Mouse (Mus musculus) heart, embryonic 11.5 days (tissue): ENCODE measurements around the gene Fyn. TPM values are rescaled to one million over a fixed set of nuclear protein-coding genes. Genes with fewer than 3 reads are reported as not detected.

ENCODE experiments used
- ATAC-seq: fragments of 200-750 bp; cut with Nextera tagmentation; replicated peaks from 2 replicates; pipeline ENCODE4 v1.8.0; 2017; ENCODE audit warnings: moderate library complexity; ENCODE audit not compliant: insufficient number of reproducible peaks, low FRiP score, low TSS enrichment
- H3K27ac ChIP-seq: fragments of 300-500 bp; sonication (generic); 2 replicates; pipeline ENCODE4 v1.5.1; 2014; ENCODE audit warnings: mild to moderate bottlenecking, low read depth, low read length
- H3K27me3 ChIP-seq: fragments of 300-500 bp; sonication (generic); 2 replicates; pipeline ENCODE4 v1.6.1; 2014; ENCODE audit warnings: mild to moderate bottlenecking, low read length, mixed read lengths; ENCODE audit not compliant: control insufficient read depth, insufficient read depth
- H3K36me3 ChIP-seq: fragments of 300-500 bp; sonication (generic); 2 replicates; pipeline ENCODE4 v1.6.1; 2014; ENCODE audit warnings: mild to moderate bottlenecking, low read length, moderate library complexity, mixed read lengths; ENCODE audit not compliant: control insufficient read depth, insufficient read depth
- H3K4me1 ChIP-seq: fragments of 300-500 bp; sonication (generic); 2 replicates; pipeline ENCODE4 v1.6.1; 2014; ENCODE audit warnings: low read length; ENCODE audit not compliant: control insufficient read depth, insufficient read depth
- H3K4me2 ChIP-seq: fragments of 300-500 bp; sonication (generic); 2 replicates; pipeline ENCODE4 v1.6.1; 2014; ENCODE audit warnings: mild to moderate bottlenecking, moderate library complexity
- H3K4me3 ChIP-seq: fragments of 300-500 bp; sonication (generic); 2 replicates; pipeline ENCODE4 v1.5.1; 2014; ENCODE audit warnings: low read depth, low read length
- H3K9ac ChIP-seq: fragments of 300-500 bp; sonication (generic); 2 replicates; pipeline ENCODE4 v1.6.1; 2014; ENCODE audit warnings: mild to moderate bottlenecking, low read depth, low read length, moderate library complexity
- H3K9me3 ChIP-seq: fragments of 300-500 bp; sonication (generic); replicated peaks from 2 replicates; pipeline ENCODE4 v1.6.1; 2016; ENCODE audit warnings: low read length; ENCODE audit not compliant: control insufficient read depth
- WGBS: fragments of 180-500 bp; shearing (Covaris S2); extraction: QIAGEN DNeasy Blood & Tissue Kit; methylation state at CpG from one replicate; pipeline ENCODE4 v1.1.7; 2014; ENCODE audit not compliant: insufficient replicate concordance; 5-methylcytosine and 5-hydroxymethylcytosine counted together
- polyA plus RNA-seq: library from polyadenylated mRNA; unstranded; fragments of >200 nt; fragmentation: Nextera tagmentation; extraction: Ambion mirVana; gene quantifications from 2 replicates; pipeline ENCODE4 v1.2.1, GENCODE M21; 2014

The Fyn gene
- polyA plus RNA-seq, 1 experiment from 2014 or later: 17.2 TPM

- no peaks in the 10 kb centered on the region for H3K9me3 ChIP-seq
- no peaks in the 10 kb centered on the region for H3K36me3 ChIP-seq
- H3K27me3 ChIP-seq: no peaks in the 10 kb centered on the region
- peaks cover 23% of the 10 kb centered on the region for H3K4me1 ChIP-seq
- no peak overlapping the region for H3K9ac ChIP-seq
- ATAC-seq: no peak
- no peak overlapping the region for H3K27ac ChIP-seq
- H3K4me3 ChIP-seq: no peak overlapping the region
- H3K4me2 ChIP-seq: no peak overlapping the region
- WGBS: 73% methylated on average over 2 of the region's 2 CpGs
Observed at GRCm38 (mm10) chr10:39460621-39461020, 92.0 kb downstream of the Fyn start.

DNA sequence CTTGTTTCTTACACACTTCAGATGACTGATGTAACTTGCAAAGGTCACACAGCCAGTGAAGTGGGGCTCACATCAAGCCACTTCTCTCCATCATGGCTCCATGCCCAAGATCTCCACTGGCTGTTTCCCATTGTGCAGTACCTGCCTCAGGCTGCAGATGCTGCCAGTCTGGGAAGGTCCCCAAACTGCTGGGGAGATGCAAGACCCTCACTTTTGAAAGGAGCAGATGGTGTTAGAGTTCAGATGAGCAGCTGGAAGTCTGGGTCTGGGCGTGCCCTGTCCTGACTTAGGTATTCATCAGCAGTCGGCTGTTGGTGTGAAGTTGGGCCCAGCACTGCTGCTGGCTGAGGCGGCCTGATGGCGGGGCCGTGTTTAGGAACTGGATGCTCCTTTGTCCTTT, 93.3 kb downstream of the Fyn start:
- Histone ChIP-seq H3K27ac (no peak overlapping the region), H3K36me3 (no peaks in the 10 kb centered on the region), H3K4me1 (peaks cover 23% of the 10 kb centered on the region), H3K27me3 (no peaks in the 10 kb centered on the region), H3K9ac (no peak overlapping the region), H3K4me3 (no peak overlapping the region), H3K4me2 (no peak overlapping the region), H3K9me3 (no peaks in the 10 kb centered on the region)
- WGBS: 56% methylated on average over 5 of the region's 5 CpGs
- no peak for ATAC-seq

DNA sequence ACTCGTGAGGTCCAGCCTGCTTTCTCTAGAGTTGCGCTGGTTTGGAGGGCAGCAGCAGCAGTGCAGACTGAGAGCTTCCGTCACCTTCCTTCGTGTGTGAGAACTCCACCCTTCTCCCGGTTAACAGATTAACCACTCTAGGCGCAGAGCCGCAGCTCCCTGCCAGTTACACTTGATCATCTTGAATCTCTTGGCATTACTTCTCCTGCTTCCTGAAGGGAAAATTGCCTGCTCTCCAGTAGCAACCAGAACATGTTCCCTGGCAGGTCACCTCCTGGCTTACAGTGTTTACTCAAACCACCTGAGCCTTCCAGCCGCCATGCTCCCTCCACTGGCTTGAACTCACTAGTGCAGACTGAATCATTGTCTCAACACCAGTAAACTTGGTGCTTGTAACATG, 94.1 kb downstream of the Fyn start:
- no peaks in the 10 kb centered on the region; the same call in 1 of the 2 replicates for H3K36me3 ChIP-seq
- no peak overlapping the region for H3K27ac ChIP-seq
- H3K27me3 ChIP-seq: no peaks in the 10 kb centered on the region
- ATAC-seq: no peak
- H3K9ac ChIP-seq: no peak overlapping the region
- peaks cover 23% of the 10 kb centered on the region for H3K4me1 ChIP-seq
- no peak overlapping the region for H3K4me2 ChIP-seq
- no peak overlapping the region for H3K4me3 ChIP-seq
- no peaks in the 10 kb centered on the region for H3K9me3 ChIP-seq
- 52% methylated on average over 8 of the region's 8 CpGs for WGBS

DNA sequence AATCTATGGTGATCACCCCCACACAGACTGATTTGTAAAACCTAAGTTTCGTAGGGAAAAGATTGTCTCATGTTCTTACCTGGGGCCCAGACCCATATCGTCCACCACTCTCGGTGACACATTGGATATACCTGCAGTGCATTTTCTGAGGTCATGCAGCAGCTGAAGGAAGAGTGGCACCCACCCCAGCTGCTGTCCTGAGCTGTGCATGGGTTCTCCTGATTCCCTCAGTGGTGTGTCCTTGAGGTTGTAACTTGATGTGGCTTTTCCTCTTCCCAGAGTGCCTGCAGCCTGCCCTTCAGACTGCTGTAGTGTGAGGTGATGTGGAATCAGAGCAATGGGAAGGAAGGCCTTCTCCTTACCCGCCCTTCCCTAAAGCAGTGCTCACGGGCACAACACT, 95.7 kb downstream of the Fyn start:
- 78% methylated on average over 5 of the region's 5 CpGs for WGBS
- H3K27me3 ChIP-seq: no peaks in the 10 kb centered on the region
- no peak overlapping the region for H3K9ac ChIP-seq
- H3K4me3 ChIP-seq: no peak overlapping the region
- ATAC-seq: no peak
- no peaks in the 10 kb centered on the region for H3K9me3 ChIP-seq
- H3K4me2 ChIP-seq: no peak overlapping the region
- no peak overlapping the region for H3K27ac ChIP-seq
- H3K4me1 ChIP-seq: peaks cover 11% of the 10 kb centered on the region
- no peaks in the 10 kb centered on the region; the same call in 1 of the 2 replicates for H3K36me3 ChIP-seq

- Histone ChIP-seq H3K9me3 (no peaks in the 10 kb centered on the region), H3K9ac (no peak overlapping the region), H3K36me3 (no peaks in the 10 kb centered on the region; the same call in 1 of the 2 replicates), H3K4me2 (no peak overlapping the region), H3K4me3 (no peak overlapping the region), H3K4me1 (peaks cover 15% of the 10 kb centered on the region), H3K27ac (no peak overlapping the region), H3K27me3 (no peaks in the 10 kb centered on the region)
- no peak for ATAC-seq
- 63% methylated on average over 6 of the region's 6 CpGs for WGBS
Observed at GRCm38 (mm10) chr10:39467317-39467716, 98.7 kb downstream of the Fyn start.

DNA sequence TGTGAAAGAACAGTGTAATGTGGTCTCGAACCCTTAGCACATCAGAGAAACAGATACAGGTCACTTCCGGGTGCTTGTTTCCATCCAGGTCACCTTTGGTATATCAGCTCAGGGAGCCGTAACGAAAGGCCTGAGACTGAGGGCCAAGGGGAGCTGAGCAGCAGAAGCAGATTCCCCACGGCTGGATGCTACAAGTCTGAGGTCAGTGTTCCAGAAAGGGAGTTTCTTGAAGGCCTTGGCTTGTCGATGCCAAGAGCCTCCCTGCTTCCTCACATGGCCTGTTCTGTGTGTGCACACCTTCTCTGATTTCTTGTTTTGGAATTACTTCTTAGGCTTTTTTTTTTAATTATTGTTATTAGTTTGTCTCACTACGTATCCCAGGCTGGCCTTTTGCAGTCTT, 99.2 kb downstream of the Fyn start:
- Histone ChIP-seq H3K9me3 (no peaks in the 10 kb centered on the region), H3K36me3 (no peaks in the 10 kb centered on the region; the same call in 1 of the 2 replicates), H3K27ac (no peak overlapping the region), H3K4me3 (no peak overlapping the region), H3K4me2 (no peak overlapping the region), H3K4me1 (peaks cover 11% of the 10 kb centered on the region), H3K27me3 (no peaks in the 10 kb centered on the region), H3K9ac (no peak overlapping the region)
- ATAC-seq: no peak
- WGBS: 84% methylated on average over 7 of the region's 7 CpGs

GRCm38 (mm10) chr10:39468576-39468975, 99.9 kb downstream of the Fyn start:
- Histone ChIP-seq H3K36me3 (no peaks in the 10 kb centered on the region; the same call in 1 of the 2 replicates), H3K4me1 (peaks cover 7% of the 10 kb centered on the region), H3K4me3 (no peak overlapping the region), H3K27ac (no peak overlapping the region), H3K27me3 (no peaks in the 10 kb centered on the region), H3K9ac (no peak overlapping the region), H3K9me3 (no peaks in the 10 kb centered on the region), H3K4me2 (no peak overlapping the region)
- WGBS: 77% methylated on average over 3 of the region's 3 CpGs
- ATAC-seq: no peak

DNA sequence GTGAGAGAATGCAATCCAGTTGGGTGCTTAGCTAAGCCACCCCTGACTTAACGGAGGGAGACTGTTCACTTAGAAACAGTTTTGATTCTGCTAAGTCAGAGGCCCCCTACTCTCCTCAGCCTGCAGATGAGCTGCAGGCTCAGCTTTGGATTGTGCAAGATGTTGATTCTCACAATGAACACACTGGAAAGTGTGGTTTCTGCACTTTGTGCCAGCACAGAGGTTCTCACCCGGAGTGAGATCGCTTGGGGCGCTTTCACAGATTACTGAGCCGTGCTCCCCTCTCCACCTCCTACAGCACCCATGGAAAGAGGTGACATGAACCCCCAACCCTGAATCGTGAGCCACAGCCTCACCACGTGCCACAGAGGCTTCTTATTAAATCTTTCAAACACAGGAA, 100.7 kb downstream of the Fyn start:
- no peak overlapping the region for H3K4me2 ChIP-seq
- H3K36me3 ChIP-seq: no peaks in the 10 kb centered on the region; the same call in 1 of the 2 replicates
- no peaks in the 10 kb centered on the region for H3K27me3 ChIP-seq
- WGBS: 69% methylated on average over 7 of the region's 7 CpGs
- no peaks in the 10 kb centered on the region for H3K9me3 ChIP-seq
- H3K9ac ChIP-seq: no peak overlapping the region
- ATAC-seq: no peak
- H3K4me3 ChIP-seq: no peak overlapping the region
- peaks cover 7% of the 10 kb centered on the region for H3K4me1 ChIP-seq
- H3K27ac ChIP-seq: no peak overlapping the region

DNA sequence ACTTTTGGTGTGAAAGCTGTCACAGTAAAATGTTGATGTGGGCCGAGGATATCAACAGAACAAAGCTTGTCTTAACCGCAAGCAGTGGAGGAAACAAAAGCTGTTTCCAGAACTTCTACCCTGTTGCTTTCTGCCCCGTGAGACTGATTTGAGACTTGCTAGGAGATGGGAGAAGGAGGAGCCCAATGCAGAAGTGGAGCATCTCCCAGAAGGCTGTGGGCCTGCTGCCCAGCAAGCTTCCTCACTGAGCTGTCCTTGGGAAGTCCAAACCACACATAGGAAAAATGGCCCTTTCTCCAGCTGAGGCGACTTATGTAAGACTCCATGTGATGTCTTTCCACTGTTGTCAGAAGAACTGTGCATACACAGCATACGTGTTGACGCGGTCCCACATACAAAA, 101.7 kb downstream of the Fyn start:
- Histone ChIP-seq H3K27ac (no peak overlapping the region), H3K27me3 (no peaks in the 10 kb centered on the region), H3K4me1 (peaks cover 7% of the 10 kb centered on the region), H3K9ac (no peak overlapping the region), H3K4me2 (no peak overlapping the region), H3K4me3 (no peak overlapping the region), H3K36me3 (no peaks in the 10 kb centered on the region; the same call in 1 of the 2 replicates), H3K9me3 (no peaks in the 10 kb centered on the region)
- ATAC-seq: no peak
- WGBS: 89% methylated on average over 7 of the region's 7 CpGs
